Mouse (Mus musculus) stomach, postnatal 0 days (tissue): ENCODE measurements around the gene Tssk6.

Source experiments
- CTCF ChIP-seq: IDR thresholded peaks from 2 replicates; pipeline ENCODE4 v1.5.1; 2016; ENCODE audit warnings: antibody characterized with exemption, low read depth, mild to moderate bottlenecking, moderate library complexity
- EP300 ChIP-seq: optimal IDR thresholded peaks from 2 replicates; pipeline ENCODE3; 2016; ENCODE audit warnings: antibody characterized with exemption

- TF ChIP-seq EP300 (no peak), CTCF (no peak)
Observed at GRCm38 (mm10) chr8:69876097-69876496, 25.9 kb upstream of the Tssk6 start.
